Mouse (Mus musculus) embryonic facial prominence, embryonic 15.5 days (tissue): ENCODE results near the gene Npm1. TPM values are rescaled to one million over a fixed set of nuclear protein-coding genes. Genes with fewer than 3 reads are reported as not detected.

Experiments used
- ATAC-seq: fragments of 200-750 bp; cut with Nextera tagmentation; 2 replicates; pipeline ENCODE4 v1.8.0; 2017; ENCODE audit warnings: low read depth, moderate TSS enrichment; ENCODE audit not compliant: insufficient number of reproducible peaks, low FRiP score, low TSS enrichment
- H3K27ac ChIP-seq: fragments of 300-500 bp; sonication (generic); replicated peaks from 2 replicates; pipeline ENCODE4 v1.5.1; 2015; ENCODE audit warnings: mild to moderate bottlenecking, inconsistent platforms
- H3K27me3 ChIP-seq: fragments of 300-500 bp; sonication (generic); 2 replicates; pipeline ENCODE4 v1.6.1; 2015; ENCODE audit warnings: inconsistent platforms
- H3K36me3 ChIP-seq: fragments of 300-500 bp; sonication (generic); 2 replicates; pipeline ENCODE4 v1.6.1; 2015; ENCODE audit warnings: mild to moderate bottlenecking, inconsistent platforms
- H3K4me1 ChIP-seq: fragments of 300-500 bp; sonication (generic); 2 replicates; pipeline ENCODE4 v1.6.1; 2015; ENCODE audit warnings: inconsistent platforms
- H3K4me2 ChIP-seq: fragments of 300-500 bp; sonication (generic); replicated peaks from 2 replicates; pipeline ENCODE4 v1.6.1; 2015; ENCODE audit warnings: mild to moderate bottlenecking, inconsistent platforms
- H3K4me3 ChIP-seq: fragments of 300-500 bp; sonication (generic); replicated peaks from 2 replicates; pipeline ENCODE4 v1.5.1; 2015; ENCODE audit warnings: mild to moderate bottlenecking, inconsistent platforms
- H3K9ac ChIP-seq: fragments of 300-500 bp; sonication (generic); 2 replicates; pipeline ENCODE4 v1.6.1; 2015; ENCODE audit warnings: inconsistent platforms
- H3K9me3 ChIP-seq: fragments of 300-500 bp; sonication (generic); replicated peaks from 2 replicates; pipeline ENCODE4 v1.6.1; 2016; ENCODE audit warnings: inconsistent platforms
- WGBS: fragments of 180-500 bp; shearing (Covaris S2); methylation state at CpG from one replicate; pipeline ENCODE4 v1.1.7; 2015; 5-methylcytosine and 5-hydroxymethylcytosine counted together
- polyA plus RNA-seq: library from polyadenylated mRNA; unstranded; fragments of >200 nt; fragmentation: Nextera tagmentation; extraction: Ambion mirVana; gene quantifications from 2 replicates; pipeline ENCODE4 v1.2.1, GENCODE M21; 2015

The Npm1 gene
- polyA plus RNA-seq, 1 experiment from 2014 or later: 769 TPM

DNA sequence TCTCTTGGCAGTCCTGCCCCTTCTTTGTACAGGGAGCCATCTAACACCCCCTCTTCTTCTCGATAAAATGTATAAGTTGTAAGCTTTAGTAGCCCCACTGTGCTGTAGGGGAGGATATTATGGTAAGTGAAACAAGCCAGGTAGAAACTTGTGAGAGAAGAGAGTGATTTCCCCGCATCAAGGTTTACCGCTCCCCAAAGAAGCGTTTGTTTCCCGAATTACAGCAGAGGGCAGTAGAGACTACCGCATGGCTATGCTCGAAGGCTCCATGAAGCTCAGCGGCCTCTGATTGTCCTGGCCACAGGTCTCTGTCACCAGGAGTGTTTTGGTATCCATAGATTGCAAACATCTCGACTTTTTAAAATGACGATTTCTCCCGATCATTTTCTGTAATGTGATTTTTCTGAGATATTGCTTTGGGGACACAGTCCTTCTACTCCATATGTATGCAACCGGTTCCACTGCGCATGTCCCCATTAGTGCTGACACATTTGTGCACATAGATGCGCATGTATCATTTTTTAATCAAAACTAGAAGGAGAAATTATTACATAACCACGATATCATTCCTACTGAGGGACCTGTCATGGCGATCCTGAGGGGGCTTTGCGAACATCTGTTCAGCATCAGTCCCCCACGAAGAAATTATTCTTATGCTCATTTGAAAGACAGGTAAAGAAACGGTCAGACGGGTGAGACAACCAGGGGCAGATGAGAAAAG lies 13.7 kb upstream of the Npm1 start:
- Histone ChIP-seq H3K9me3 (no peaks in the 10 kb centered on the region), H3K27me3 (peaks cover 45% of the 10 kb centered on the region), H3K4me3 (no peak overlapping the region), H3K36me3 (no peaks in the 10 kb centered on the region), H3K4me2 (no peak overlapping the region), H3K27ac (no peak overlapping the region), H3K9ac (no peak overlapping the region), H3K4me1 (peaks cover 11% of the 10 kb centered on the region)
- 28% methylated on average over 20 of the region's 20 CpGs for WGBS
- no peak for ATAC-seq

GRCm38 (mm10) chr11:33175768-33176167 lies 12.8 kb upstream of the Npm1 start:
- peaks cover 52% of the 10 kb centered on the region for H3K27me3 ChIP-seq

DNA sequence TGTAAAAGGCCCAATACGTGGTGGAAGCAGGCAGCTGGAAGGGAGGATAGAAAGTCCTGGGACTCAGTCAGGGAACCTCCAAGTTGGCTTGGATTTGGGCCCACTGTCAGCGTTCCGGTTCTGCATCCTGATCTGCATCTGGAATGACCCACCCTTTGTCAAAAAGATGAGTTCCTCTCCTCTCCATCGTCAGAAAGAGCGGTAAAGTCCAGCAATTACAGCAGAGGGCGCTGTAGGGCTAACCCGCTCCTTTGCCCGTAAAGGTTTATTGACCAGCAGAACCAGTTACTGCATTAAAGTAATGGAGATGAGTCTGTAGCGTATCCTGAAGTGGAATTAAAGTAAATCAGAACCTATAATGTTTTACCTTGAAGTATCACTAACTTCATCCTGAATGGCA lies 7.5 kb upstream of the Npm1 start:
- WGBS: 11% methylated on average over 9 of the region's 9 CpGs
- H3K36me3 ChIP-seq: no peaks in the 10 kb centered on the region
- ATAC-seq: no peak

More at GRCm38 (mm10) chr11:33175768-33176167, 12.8 kb upstream of the Npm1 start:
- Histone ChIP-seq H3K9ac (no peak overlapping the region), H3K4me1 (peaks cover 6% of the 10 kb centered on the region), H3K9me3 (no peaks in the 10 kb centered on the region), H3K4me3 (no peak overlapping the region), H3K36me3 (no peaks in the 10 kb centered on the region), H3K4me2 (no peak overlapping the region), H3K27ac (no peak overlapping the region)
- ATAC-seq: no peak
- WGBS: 68% methylated on average over 3 of the region's 3 CpGs

DNA sequence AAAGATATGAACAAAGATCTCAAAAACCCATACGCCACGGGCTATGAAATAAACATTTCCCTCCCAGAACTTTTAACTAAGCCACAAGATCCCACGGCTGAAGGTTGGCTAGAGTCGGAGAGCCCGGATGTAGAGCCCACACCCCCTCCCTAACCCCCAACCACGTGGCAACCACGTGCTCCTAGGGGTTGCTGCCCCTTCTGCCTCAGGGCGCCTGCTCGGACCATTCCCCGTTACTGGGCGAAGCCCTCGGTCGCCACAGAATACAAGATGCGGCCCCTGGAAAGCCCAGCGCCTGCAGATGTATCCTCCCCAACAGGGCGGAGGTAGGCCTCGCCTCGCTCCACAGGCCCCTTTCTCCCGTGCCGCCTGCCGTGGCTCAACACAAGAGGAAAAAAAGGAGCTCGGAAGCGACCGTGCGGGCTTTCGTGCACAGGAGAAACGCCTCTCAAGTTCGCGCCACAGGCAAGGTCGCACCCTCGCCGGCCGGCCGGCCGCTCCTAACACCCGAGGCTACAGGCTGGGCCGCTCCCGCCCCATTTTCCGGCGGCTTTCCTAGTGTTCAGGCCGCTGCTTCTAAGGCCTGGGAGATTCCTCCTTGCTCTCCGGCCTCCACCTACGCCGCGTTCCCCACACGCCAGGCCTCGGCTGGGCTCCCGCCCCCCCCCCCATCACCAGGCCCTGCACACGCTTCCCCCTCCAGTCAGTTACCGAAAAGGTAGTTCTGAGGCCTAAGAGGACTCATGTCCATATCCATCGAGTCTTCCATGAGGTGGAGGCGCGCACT lies 602 bp downstream of the Npm1 start:
- 2% methylated on average over 52 of the region's 53 CpGs for WGBS
- Histone ChIP-seq H3K4me3 (peak overlapping the region; percentile 99), H3K36me3 (peaks cover 21% of the 10 kb centered on the region), H3K4me2 (peak overlapping the region; percentile 73), H3K27me3 (no peaks in the 10 kb centered on the region), H3K27ac (peak overlapping the region; percentile 97), H3K4me1 (peaks cover 14% of the 10 kb centered on the region), H3K9me3 (no peaks in the 10 kb centered on the region), H3K9ac (peak overlapping the region; percentile 98)
- ATAC-seq: peak; percentile 61

More for the DNA sequence above, 7.5 kb upstream of the Npm1 start:
- H3K4me3 ChIP-seq: no peak overlapping the region
- H3K9ac ChIP-seq: no peak overlapping the region
- peaks cover 14% of the 10 kb centered on the region for H3K27me3 ChIP-seq
- H3K4me1 ChIP-seq: no peaks in the 10 kb centered on the region
- H3K27ac ChIP-seq: no peak overlapping the region
- no peaks in the 10 kb centered on the region for H3K9me3 ChIP-seq
- no peak overlapping the region for H3K4me2 ChIP-seq

GRCm38 (mm10) chr11:33159741-33160140 lies 3.3 kb downstream of the Npm1 start:
- Histone ChIP-seq H3K4me3 (no peak overlapping the region), H3K27ac (no peak overlapping the region), H3K4me1 (peaks cover 14% of the 10 kb centered on the region), H3K4me2 (no peak overlapping the region), H3K9ac (no peak overlapping the region), H3K27me3 (no peaks in the 10 kb centered on the region), H3K36me3 (peaks cover 36% of the 10 kb centered on the region), H3K9me3 (no peaks in the 10 kb centered on the region)
- WGBS: 86% methylated on average over 3 of the region's 3 CpGs
- no peak for ATAC-seq

GRCm38 (mm10) chr11:33157453-33158196 lies 5.4 kb downstream of the Npm1 start:
- Histone ChIP-seq H3K9me3 (no peaks in the 10 kb centered on the region), H3K27me3 (no peaks in the 10 kb centered on the region), H3K36me3 (peaks cover 43% of the 10 kb centered on the region), H3K4me1 (peaks cover 14% of the 10 kb centered on the region), H3K27ac (no peak overlapping the region), H3K4me2 (no peak overlapping the region), H3K9ac (no peak overlapping the region), H3K4me3 (no peak overlapping the region)
- 67% methylated on average over 2 of the region's 2 CpGs for WGBS
- ATAC-seq: no peak

- ATAC-seq: no peak
- H3K9ac ChIP-seq: no peak overlapping the region
- peaks cover 50% of the 10 kb centered on the region for H3K36me3 ChIP-seq
These were observed 6.5 kb downstream of the Npm1 start for GRCm38 (mm10) chr11:33156436-33157015.

GRCm38 (mm10) chr11:33154459-33154858 lies 8.5 kb downstream of the Npm1 start:
- H3K36me3 ChIP-seq: peaks cover 51% of the 10 kb centered on the region
- no peaks in the 10 kb centered on the region for H3K4me1 ChIP-seq
- no peaks in the 10 kb centered on the region for H3K27me3 ChIP-seq
- H3K9me3 ChIP-seq: no peaks in the 10 kb centered on the region
- no peak overlapping the region for H3K9ac ChIP-seq
- H3K4me3 ChIP-seq: no peak overlapping the region
- no peak overlapping the region for H3K27ac ChIP-seq
- ATAC-seq: no peak
- 79% methylated on average over 3 of the region's 3 CpGs for WGBS
- no peak overlapping the region for H3K4me2 ChIP-seq

More at GRCm38 (mm10) chr11:33156436-33157015, 6.5 kb downstream of the Npm1 start:
- Histone ChIP-seq H3K4me3 (no peak overlapping the region), H3K9me3 (no peaks in the 10 kb centered on the region), H3K4me2 (no peak overlapping the region), H3K27ac (no peak overlapping the region), H3K4me1 (peaks cover 9% of the 10 kb centered on the region), H3K27me3 (no peaks in the 10 kb centered on the region)
- 79% methylated on average over 4 of the region's 4 CpGs for WGBS

DNA sequence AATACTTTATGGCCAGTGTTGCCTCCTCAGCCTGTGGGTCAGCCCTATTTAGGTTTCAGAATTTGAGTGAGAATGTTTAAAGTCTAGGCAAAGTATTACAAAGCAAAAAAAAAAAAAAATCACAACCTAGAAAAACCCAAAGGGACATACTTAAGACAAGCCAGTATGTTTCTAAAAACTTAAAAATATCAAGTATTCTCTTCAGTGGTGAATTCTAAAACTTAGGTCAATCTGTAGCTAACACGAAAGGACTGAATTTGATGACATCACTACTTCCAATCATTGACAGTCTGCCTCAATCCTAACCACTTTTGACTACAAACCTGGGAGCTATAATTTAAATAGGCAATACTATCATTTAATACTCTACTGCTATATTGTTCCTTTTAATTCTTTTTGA lies 10.0 kb downstream of the Npm1 start:
- Histone ChIP-seq H3K36me3 (peaks cover 49% of the 10 kb centered on the region), H3K27me3 (no peaks in the 10 kb centered on the region), H3K4me3 (no peak overlapping the region), H3K9me3 (no peaks in the 10 kb centered on the region), H3K4me2 (no peak overlapping the region), H3K27ac (no peak overlapping the region), H3K4me1 (peaks cover 4% of the 10 kb centered on the region), H3K9ac (no peak overlapping the region)
- 87% methylated on average over 1 of the region's 1 CpGs for WGBS
- no peak for ATAC-seq

- 78% methylated on average over 4 of the region's 4 CpGs for WGBS
- no peaks in the 10 kb centered on the region for H3K27me3 ChIP-seq
- no peak overlapping the region for H3K4me2 ChIP-seq
- H3K4me3 ChIP-seq: no peak overlapping the region
- H3K27ac ChIP-seq: no peak overlapping the region
- H3K36me3 ChIP-seq: peaks cover 40% of the 10 kb centered on the region
- H3K9ac ChIP-seq: no peak overlapping the region
- peaks cover 15% of the 10 kb centered on the region for H3K4me1 ChIP-seq
- H3K9me3 ChIP-seq: no peaks in the 10 kb centered on the region
- no peak for ATAC-seq
These were observed 11.2 kb downstream of the Npm1 start for GRCm38 (mm10) chr11:33151780-33152145.
